Mouse (Mus musculus) limb, embryonic 14.5 days (tissue): ENCODE results near the gene Sf3b5. TPM values are rescaled to one million over a fixed set of nuclear protein-coding genes. Genes with fewer than 3 reads are reported as not detected.

Experiments used
- ATAC-seq: fragments of 200-750 bp; cut with Nextera tagmentation; 2 replicates; pipeline ENCODE4 v1.8.0; 2017; ENCODE audit warnings: low read depth, moderate number of reproducible peaks, moderate TSS enrichment; ENCODE audit not compliant: low FRiP score
- DNase-seq: peaks from one replicate; pipeline ENCODE4 v3.0.0-alpha.2; 2015; ENCODE audit warnings: low spot score
- H3K27ac ChIP-seq: fragments of 300-500 bp; sonication (generic); replicated peaks from 2 replicates; pipeline ENCODE4 v1.5.1; 2014; ENCODE audit warnings: low read depth, mild to moderate bottlenecking, low read length, moderate library complexity, mixed read lengths
- H3K27me3 ChIP-seq: fragments of 300-500 bp; sonication (generic); 2 replicates; pipeline ENCODE4 v1.6.1; 2014; ENCODE audit warnings: low read length, mixed read lengths; ENCODE audit not compliant: control insufficient read depth, insufficient read depth
- H3K36me3 ChIP-seq: fragments of 300-500 bp; sonication (generic); 2 replicates; pipeline ENCODE4 v1.6.1; 2014; ENCODE audit warnings: mild to moderate bottlenecking, low read length, moderate library complexity, mixed read lengths; ENCODE audit not compliant: control insufficient read depth, insufficient read depth
- H3K4me1 ChIP-seq: fragments of 300-500 bp; sonication (generic); 2 replicates; pipeline ENCODE4 v1.6.1; 2014; ENCODE audit warnings: antibody characterized with exemption, low read length, mixed read lengths; ENCODE audit not compliant: control insufficient read depth, insufficient read depth
- H3K4me2 ChIP-seq: fragments of 300-500 bp; sonication (generic); replicated peaks from 2 replicates; pipeline ENCODE4 v1.6.1; 2014; ENCODE audit warnings: low read depth, mild to moderate bottlenecking, low read length, moderate library complexity; ENCODE audit not compliant: severe bottlenecking
- H3K4me3 ChIP-seq: fragments of 300-500 bp; sonication (generic); replicated peaks from 2 replicates; pipeline ENCODE4 v1.5.1; 2014; ENCODE audit warnings: low read length
- H3K9ac ChIP-seq: fragments of 300-500 bp; sonication (generic); 2 replicates; pipeline ENCODE4 v1.6.1; 2014; ENCODE audit warnings: mild to moderate bottlenecking, low read depth, low read length, moderate library complexity; ENCODE audit not compliant: severe bottlenecking
- H3K9me3 ChIP-seq: fragments of 300-500 bp; sonication (generic); 2 replicates; pipeline ENCODE4 v1.6.1; 2016; ENCODE audit warnings: low read length; ENCODE audit not compliant: control insufficient read depth
- POLR2A ChIP-seq: fragments of 200-500 bp; IDR thresholded peaks from 2 replicates; pipeline ENCODE4 v1.8.0; 2012; ENCODE audit warnings: inconsistent platforms, mild to moderate bottlenecking, moderate library complexity, borderline replicate concordance; ENCODE audit not compliant: insufficient read depth, insufficient read length; ENCODE audit errors: extremely low read depth
- WGBS: fragments of 180-500 bp; shearing (Covaris S2); extraction: QIAGEN DNeasy Blood & Tissue Kit; methylation state at CpG from one replicate; pipeline ENCODE4 v1.1.7; 2014; 5-methylcytosine and 5-hydroxymethylcytosine counted together
- polyA plus RNA-seq, 2 experiments: library from polyadenylated mRNA; depleted of rRNA in 1 of 2; stranded (reverse) in 1 of 2; unstranded in 1 of 2; fragments of >200 nt; fragmentation: Nextera tagmentation in 1 of 2; extraction: Ambion mirVana in 1 of 2; gene quantifications; 2 replicates each; pipeline versions ENCODE4 v1.2.1 to v1.2.3; 2012 to 2014

Sf3b5 gene
- polyA plus RNA-seq, 2 experiments, result 45.6 to 50.0 TPM

GRCm38 (mm10) chr10:13035270-13035669 lies 30.1 kb downstream of the Sf3b5 start:
- H3K9me3 ChIP-seq, result no peaks in the 10 kb centered on the region
- TF ChIP-seq POLR2A, result no peak
- no peaks in the 10 kb centered on the region for H3K27me3 ChIP-seq
- H3K27ac ChIP-seq, result no peak overlapping the region
- no peak overlapping the region for H3K4me3 ChIP-seq
- ATAC-seq (no peak), DNase-seq (no peak)
- H3K4me1 ChIP-seq, result no peaks in the 10 kb centered on the region
- 83% methylated on average over 3 of the region's 3 CpGs for WGBS
- H3K9ac ChIP-seq, result no peak overlapping the region
- H3K36me3 ChIP-seq, result no peaks in the 10 kb centered on the region
- no peak overlapping the region for H3K4me2 ChIP-seq

- H3K27ac ChIP-seq, result no peak overlapping the region
- ATAC-seq (no peak), DNase-seq (no peak)
- H3K4me1 ChIP-seq, result no peaks in the 10 kb centered on the region
- H3K4me2 ChIP-seq, result no peak overlapping the region
- H3K9me3 ChIP-seq, result no peaks in the 10 kb centered on the region
- H3K4me3 ChIP-seq, result no peak overlapping the region
- no peaks in the 10 kb centered on the region for H3K27me3 ChIP-seq
- no peaks in the 10 kb centered on the region for H3K36me3 ChIP-seq
- WGBS, result 81% methylated on average over 5 of the region's 5 CpGs
- TF ChIP-seq POLR2A, result no peak
- H3K9ac ChIP-seq, result no peak overlapping the region
Measured at GRCm38 (mm10) chr10:13039637-13040174, 34.6 kb downstream of the Sf3b5 start.

DNA sequence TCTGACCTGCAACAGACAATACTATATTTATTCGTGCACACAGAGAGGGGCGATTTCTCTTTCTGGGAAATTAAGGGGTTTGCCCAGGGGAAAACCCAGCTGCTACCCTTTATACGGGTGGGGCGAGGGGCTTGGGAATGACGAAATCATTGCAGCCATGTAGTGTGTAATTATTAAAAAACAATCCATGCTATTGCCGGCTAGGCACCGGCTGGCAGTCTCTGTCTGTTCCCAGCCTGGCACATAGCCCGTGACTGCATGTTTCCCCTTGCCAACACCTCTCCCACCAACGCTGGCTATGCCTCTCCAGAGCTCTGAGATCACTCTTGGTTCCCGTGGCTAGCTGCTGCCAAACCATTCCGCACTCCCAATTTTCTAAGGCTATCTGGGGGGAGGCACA lies 39.5 kb downstream of the Sf3b5 start:
- no peaks in the 10 kb centered on the region for H3K27me3 ChIP-seq
- 89% methylated on average over 11 of the region's 11 CpGs for WGBS
- H3K27ac ChIP-seq, result no peak overlapping the region
- H3K4me1 ChIP-seq, result no peaks in the 10 kb centered on the region
- ATAC-seq, result no peak
- H3K4me3 ChIP-seq, result no peak overlapping the region
- no peak for TF ChIP-seq POLR2A
- H3K9ac ChIP-seq, result no peak overlapping the region
- no peaks in the 10 kb centered on the region for H3K9me3 ChIP-seq
- DNase-seq, result no peak
- H3K36me3 ChIP-seq, result no peaks in the 10 kb centered on the region
- H3K4me2 ChIP-seq, result no peak overlapping the region

DNA sequence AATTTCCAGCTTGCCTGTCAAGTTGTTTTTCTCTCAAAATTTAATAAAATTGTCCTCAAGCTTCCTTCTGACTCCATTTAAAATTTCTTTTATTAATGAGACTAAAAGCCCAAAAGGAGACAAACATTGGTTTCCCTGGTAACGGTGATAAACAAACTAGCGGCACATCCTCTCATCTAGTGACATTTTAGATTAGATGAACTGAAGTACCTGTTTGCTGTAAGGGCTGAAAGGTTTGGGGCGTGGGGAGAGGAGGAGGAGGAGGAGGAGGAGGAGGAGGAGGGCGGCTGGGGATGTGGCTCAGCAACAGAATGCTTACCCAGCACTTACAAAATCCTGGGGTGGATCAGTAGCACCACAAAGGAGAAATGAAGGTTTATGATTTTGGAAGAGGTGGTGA lies 42.7 kb downstream of the Sf3b5 start:
- no peaks in the 10 kb centered on the region for H3K27me3 ChIP-seq
- H3K9me3 ChIP-seq, result no peaks in the 10 kb centered on the region
- no peaks in the 10 kb centered on the region for H3K4me1 ChIP-seq
- no peak for TF ChIP-seq POLR2A
- no peak overlapping the region for H3K27ac ChIP-seq
- H3K4me2 ChIP-seq, result no peak overlapping the region
- ATAC-seq (no peak), DNase-seq (no peak)
- no peak overlapping the region for H3K4me3 ChIP-seq
- no peak overlapping the region for H3K9ac ChIP-seq
- 47% methylated on average over 4 of the region's 4 CpGs for WGBS
- H3K36me3 ChIP-seq, result no peaks in the 10 kb centered on the region

DNA sequence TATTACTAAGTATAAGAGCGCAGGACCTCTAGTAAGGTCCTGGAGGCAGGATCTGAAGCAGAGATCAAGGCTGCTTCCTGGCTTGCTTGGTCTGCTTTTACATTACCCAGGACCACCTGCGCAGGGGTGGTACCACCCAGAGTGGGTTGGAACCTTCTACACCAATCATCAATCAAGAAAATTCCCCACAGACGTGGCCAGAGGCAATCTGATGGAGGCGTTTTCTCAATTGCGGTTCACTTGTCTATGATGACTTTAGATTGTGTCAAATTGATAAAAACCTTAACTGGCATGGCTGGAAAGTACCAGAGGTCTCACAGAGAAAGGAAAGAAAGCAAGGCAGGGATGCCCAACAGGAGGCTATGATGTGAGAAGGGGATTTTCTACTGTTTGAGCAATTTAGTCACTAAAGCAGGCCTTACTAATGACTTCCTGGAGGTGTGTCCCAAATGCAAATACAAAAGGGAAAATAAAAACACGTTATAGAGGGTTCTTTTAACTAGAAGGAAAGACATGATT lies 51.8 kb downstream of the Sf3b5 start:
- TF ChIP-seq POLR2A, result no peak

More for the DNA sequence above, 51.8 kb downstream of the Sf3b5 start:
- H3K36me3 ChIP-seq, result no peaks in the 10 kb centered on the region
- no peak overlapping the region for H3K9ac ChIP-seq
- H3K4me2 ChIP-seq, result no peak overlapping the region
- H3K27ac ChIP-seq, result no peak overlapping the region
- 78% methylated on average over 6 of the region's 6 CpGs for WGBS
- peaks cover 4% of the 10 kb centered on the region; the same call in 1 of the 2 replicates for H3K4me1 ChIP-seq
- no peaks in the 10 kb centered on the region for H3K9me3 ChIP-seq
- H3K4me3 ChIP-seq, result no peak overlapping the region
- DNase-seq (no peak), ATAC-seq (no peak)
- peaks cover 17% of the 10 kb centered on the region for H3K27me3 ChIP-seq

Other genes with a start within 250 kb of the Sf3b5 start
- 34.1 and 36.9 TPM in 2 replicates for gene Utrn, start 136.0 kb upstream of the Sf3b5 start, polyA plus RNA-seq (2012; rRNA removed)
- gene Utrn, start 136.0 kb upstream of the Sf3b5 start, polyA plus RNA-seq (2014; fragmentation: Nextera tagmentation; extraction: Ambion mirVana), result 76.0 and 82.2 TPM in 2 replicates
- 2.1 TPM in 2 replicates for gene Stx11, start 41.0 kb upstream of the Sf3b5 start, polyA plus RNA-seq (2012; rRNA removed)
- gene Stx11, start 41.0 kb upstream of the Sf3b5 start, polyA plus RNA-seq (2014; fragmentation: Nextera tagmentation; extraction: Ambion mirVana), result 4.4 TPM in 2 replicates
- 841 and 1,093 TPM in 2 replicates for gene Plagl1, start 55.2 kb downstream of the Sf3b5 start, polyA plus RNA-seq (2012; rRNA removed)
- 298 and 354 TPM in 2 replicates for gene Plagl1, start 55.2 kb downstream of the Sf3b5 start, polyA plus RNA-seq (2014; fragmentation: Nextera tagmentation; extraction: Ambion mirVana)
- gene Zc2hc1b, start 172.7 kb downstream of the Sf3b5 start, polyA plus RNA-seq (2012; rRNA removed), result 0.14 TPM in 1 of 2 replicates, not detected in the other
- not detected in 2 replicates for gene Zc2hc1b, start 172.7 kb downstream of the Sf3b5 start, polyA plus RNA-seq (2014; fragmentation: Nextera tagmentation; extraction: Ambion mirVana)
- gene Ltv1, start 187.8 kb downstream of the Sf3b5 start, polyA plus RNA-seq (2012; rRNA removed), result 50.7 and 66.4 TPM in 2 replicates
- gene Ltv1, start 187.8 kb downstream of the Sf3b5 start, polyA plus RNA-seq (2014; fragmentation: Nextera tagmentation; extraction: Ambion mirVana), result 69.0 and 72.8 TPM in 2 replicates